In the genomic region with DNA sequence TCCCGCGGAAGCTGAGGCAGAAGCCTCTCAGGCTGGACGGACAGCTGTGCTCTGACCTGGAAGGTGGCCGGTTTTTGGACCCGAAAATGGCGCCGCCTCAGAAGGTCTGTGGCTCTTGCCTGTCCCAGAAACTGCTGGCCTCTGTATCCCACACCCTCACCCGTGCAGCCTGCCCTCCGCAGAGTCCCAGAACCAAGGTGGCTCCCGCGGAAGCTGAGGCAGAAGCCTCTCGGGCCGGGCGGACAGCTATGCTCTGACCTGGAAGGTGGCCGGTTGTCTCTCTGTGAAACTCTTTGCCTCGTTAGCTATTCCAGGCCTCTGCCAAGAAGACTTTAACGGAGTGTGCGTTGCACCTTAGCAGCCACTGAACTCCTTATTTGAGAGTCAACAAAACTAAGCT, we compare ENCODE assay signal across 10 mouse cellular contexts. TPM values are rescaled to one million over a fixed set of nuclear protein-coding genes. Genes with fewer than 3 reads are reported as not detected.
"Had no signal": no experiment of that assay in that cellular context is flagged by ENCODE, and none has a peak within 500 bp of the region (broad histone marks: within the 10 kb centered on the region; RNA-seq: fewer than 3 reads in every experiment).

No protein-coding gene starts in this region.

RNA-seq across cellular contexts. Expression of a gene that starts 26.4 kb away (rescaled TPM):
- total RNA-seq: left cerebral cortex, postnatal 10 days; left cerebral cortex, postnatal 14 days; left cerebral cortex, postnatal 25 days; left cerebral cortex, postnatal 36 days; left cerebral cortex, postnatal 4 days; megakaryocyte progenitor cell, adult 5-6 weeks; megakaryocyte, adult 5-6 weeks; megakaryocyte-erythroid progenitor cell, adult 5-6 weeks; midbrain, postnatal 0 days; monocyte, adult 5-6 weeks had no signal
